Mouse (Mus musculus) C2C12 (cell line): ENCODE measurements around the gene Cc2d2a. TPM values are rescaled to one million over a fixed set of nuclear protein-coding genes. Genes with fewer than 3 reads are reported as not detected.

Experiments used
- H3K27me3 ChIP-seq: one replicate; pipeline ENCODE4 v1.6.1; 2011; ENCODE audit not compliant: control insufficient read depth, insufficient read depth, insufficient read length
- H3K36me3 ChIP-seq: one replicate; pipeline ENCODE4 v1.6.1; 2011; ENCODE audit not compliant: control insufficient read depth, insufficient read depth
- H3K4me3 ChIP-seq: one replicate; pipeline ENCODE4 v1.5.1; 2011; ENCODE audit warnings: mild to moderate bottlenecking, control low read depth; ENCODE audit not compliant: poor library complexity, insufficient read depth, severe bottlenecking
- H3K79me2 ChIP-seq: one replicate; pipeline ENCODE4 v1.6.1; 2011; ENCODE audit not compliant: control insufficient read depth, insufficient read depth
- H3K79me3 ChIP-seq: one replicate; pipeline ENCODE4 v1.6.1; 2011; ENCODE audit warnings: low read depth, control low read depth
- H3ac ChIP-seq: one replicate; pipeline ENCODE3; 2011; ENCODE audit warnings: low read depth; ENCODE audit not compliant: control insufficient read depth, insufficient read length
- CEBPB ChIP-seq: IDR thresholded peaks from one replicate; pipeline ENCODE4 v1.6.1; 2011; ENCODE audit warnings: low read depth, mild to moderate bottlenecking, control low read depth, moderate library complexity
- CTCF ChIP-seq: IDR thresholded peaks from one replicate; pipeline ENCODE4 v1.5.1; 2011; ENCODE audit not compliant: control insufficient read depth, insufficient read depth, insufficient read length
- FOSL1 ChIP-seq: IDR thresholded peaks from one replicate; pipeline ENCODE4 v1.8.0; 2011; ENCODE audit warnings: mild to moderate bottlenecking, low read length; ENCODE audit not compliant: poor library complexity, insufficient read depth, severe bottlenecking
- MAX ChIP-seq: IDR thresholded peaks from one replicate; pipeline ENCODE4 v1.6.1; 2011; ENCODE audit warnings: mild to moderate bottlenecking, control low read depth
- MYOD1 ChIP-seq: IDR thresholded peaks from one replicate; pipeline ENCODE4 v1.6.1; 2011; ENCODE audit warnings: low read depth; ENCODE audit not compliant: control insufficient read depth, insufficient read length
- MYOG ChIP-seq: IDR thresholded peaks from one replicate; pipeline ENCODE4 v1.6.1; 2011; ENCODE audit not compliant: control insufficient read depth, insufficient read length; ENCODE audit errors: extremely low read depth
- USF1 ChIP-seq: IDR thresholded peaks from one replicate; pipeline ENCODE4 v1.6.1; 2011; ENCODE audit warnings: low read depth, mild to moderate bottlenecking, control low read depth, moderate library complexity
- polyA plus RNA-seq: library from polyadenylated mRNA; unstranded; fragments of >200 nt; fragmentation: generic; extraction: Trizol; gene quantifications from one replicate; pipeline ENCODE4 v1.2.1, GENCODE M21; 2012; ENCODE audit warnings: missing spikeins

Gene Cc2d2a
- polyA plus RNA-seq, 1 experiment = 1.6 TPM

GRCm38 (mm10) chr5:43721538-43722451, 59.6 kb downstream of the Cc2d2a start:
- Histone ChIP-seq H3K79me3 (no peaks in the 10 kb centered on the region), H3ac (no peak overlapping the region), H3K27me3 (no peaks in the 10 kb centered on the region), H3K4me3 (no peak overlapping the region), H3K36me3 (no peaks in the 10 kb centered on the region), H3K79me2 (no peaks in the 10 kb centered on the region)
- TF ChIP-seq FOSL1 (no peak), CTCF (no peak), USF1 (no peak), MYOG (no peak), MAX (no peak), CEBPB (no peak), MYOD1 (no peak)

DNA sequence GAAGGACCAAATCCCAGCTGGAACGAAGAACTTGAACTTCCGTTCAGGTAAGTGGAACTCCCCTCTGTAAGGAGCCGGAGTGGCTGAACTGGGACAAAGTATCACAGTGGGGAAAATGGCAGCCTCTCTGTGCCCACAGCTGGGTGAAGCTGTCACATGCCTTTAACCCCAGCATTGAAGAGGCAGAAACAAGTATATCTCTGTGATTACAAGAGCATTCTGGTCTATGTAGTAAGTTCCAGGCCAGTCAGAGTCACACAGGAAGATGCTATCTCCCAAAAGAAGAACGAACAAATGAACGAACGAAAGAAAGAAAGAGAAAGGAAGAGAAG, 60.3 kb downstream of the Cc2d2a start:
- no peak for TF ChIP-seq FOSL1
- no peak for TF ChIP-seq MYOG
- no peak for TF ChIP-seq USF1
- no peak for TF ChIP-seq CTCF
- no peak for TF ChIP-seq CEBPB
- TF ChIP-seq MYOD1 = no peak
- TF ChIP-seq MAX = no peak
- H3K27me3 ChIP-seq = no peaks in the 10 kb centered on the region
- H3K79me2 ChIP-seq = no peaks in the 10 kb centered on the region
- H3K79me3 ChIP-seq = no peaks in the 10 kb centered on the region
- H3K4me3 ChIP-seq = no peak overlapping the region
- H3K36me3 ChIP-seq = no peaks in the 10 kb centered on the region
- no peak overlapping the region for H3ac ChIP-seq

GRCm38 (mm10) chr5:43723830-43724229, 61.7 kb downstream of the Cc2d2a start:
- Histone ChIP-seq H3K79me2 (no peaks in the 10 kb centered on the region), H3K36me3 (no peaks in the 10 kb centered on the region), H3ac (no peak overlapping the region), H3K79me3 (no peaks in the 10 kb centered on the region), H3K4me3 (no peak overlapping the region), H3K27me3 (no peaks in the 10 kb centered on the region)
- TF ChIP-seq CEBPB = no peak
- no peak for TF ChIP-seq MYOG
- TF ChIP-seq CTCF = no peak
- TF ChIP-seq USF1 = no peak
- TF ChIP-seq FOSL1 = no peak
- no peak for TF ChIP-seq MAX
- no peak for TF ChIP-seq MYOD1

DNA sequence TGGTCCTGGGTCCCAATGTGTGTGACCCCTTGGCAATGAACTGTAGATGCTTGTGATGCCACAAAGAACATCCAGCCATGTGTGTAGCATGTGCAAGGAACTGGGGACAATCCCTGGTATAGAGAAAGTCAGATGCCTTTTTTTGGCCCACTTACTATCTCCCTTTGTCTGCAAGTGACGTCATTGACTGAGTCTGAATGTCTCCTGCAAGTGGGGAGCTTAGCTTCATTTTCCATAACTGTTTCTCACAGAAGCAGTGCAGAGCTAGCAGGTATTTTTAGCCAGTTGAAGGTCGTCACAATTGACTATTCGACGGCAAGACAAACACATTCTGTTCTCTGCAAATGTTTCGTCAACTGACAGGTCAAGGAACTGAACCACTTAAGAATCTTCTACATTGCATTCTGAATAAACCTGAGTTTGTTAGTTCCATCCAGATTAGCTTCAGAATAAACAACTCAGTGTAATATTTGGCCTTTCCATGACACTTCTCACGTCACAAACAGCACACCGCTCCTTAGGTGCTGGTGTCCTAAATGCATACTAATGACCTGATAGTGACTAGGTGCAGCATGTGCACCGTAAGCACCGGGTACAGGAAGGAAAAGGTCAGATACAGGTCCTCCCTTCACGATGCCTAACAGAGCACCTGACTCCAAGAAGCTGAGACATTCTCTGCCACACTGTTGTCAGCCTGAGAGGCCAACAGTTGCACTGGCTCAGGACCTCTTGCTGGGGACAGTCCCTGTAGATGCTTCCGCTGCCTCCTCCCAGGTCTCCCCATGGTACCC, 66.4 kb downstream of the Cc2d2a start:
- TF ChIP-seq MYOG = no peak
- no peak for TF ChIP-seq USF1
- TF ChIP-seq CEBPB = no peak
- no peak for TF ChIP-seq MAX
- no peak for TF ChIP-seq MYOD1
- TF ChIP-seq CTCF = no peak
- no peak for TF ChIP-seq FOSL1
- H3K79me2 ChIP-seq = no peaks in the 10 kb centered on the region
- no peak overlapping the region for H3K4me3 ChIP-seq
- no peaks in the 10 kb centered on the region for H3K27me3 ChIP-seq
- H3K79me3 ChIP-seq = no peaks in the 10 kb centered on the region
- H3ac ChIP-seq = no peak overlapping the region
- no peaks in the 10 kb centered on the region for H3K36me3 ChIP-seq

DNA sequence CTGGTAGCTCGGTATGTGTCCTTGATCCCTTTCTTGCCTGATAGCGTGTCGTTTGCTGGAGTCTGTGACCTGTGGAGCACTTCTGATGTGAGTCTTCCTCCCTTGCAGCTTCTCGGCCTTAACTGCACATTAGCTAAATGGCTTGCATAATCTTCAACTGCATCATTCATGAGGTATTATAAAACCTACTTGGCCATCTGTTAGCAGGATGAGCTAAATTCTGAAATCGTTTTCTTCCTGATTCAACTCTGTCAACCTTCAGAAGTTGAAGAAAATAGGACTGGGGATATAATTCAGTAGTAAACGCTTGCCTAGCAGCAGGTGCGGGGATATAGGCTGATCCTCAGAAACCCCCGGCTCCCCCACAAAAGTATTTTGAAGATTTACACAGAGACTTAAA, 70.2 kb downstream of the Cc2d2a start:
- no peak overlapping the region for H3K4me3 ChIP-seq
- no peaks in the 10 kb centered on the region for H3K27me3 ChIP-seq
- no peak overlapping the region for H3ac ChIP-seq
- no peaks in the 10 kb centered on the region for H3K36me3 ChIP-seq
- TF ChIP-seq USF1 (no peak), MAX (no peak), CEBPB (no peak), MYOG (no peak), FOSL1 (no peak), MYOD1 (no peak)
- H3K79me3 ChIP-seq = no peaks in the 10 kb centered on the region
- no peaks in the 10 kb centered on the region for H3K79me2 ChIP-seq
